Comparison of ENCODE assay signal across 8 mouse cellular contexts in genomic region chr10:80169070-80169469, GRCm38 (mm10). TPM values are rescaled to one million over a fixed set of nuclear protein-coding genes. Genes with fewer than 3 reads are reported as not detected.
A peak's percentile ranks its signal among the peaks of the same experiment; 100 is the strongest.
DNase-seq lines count a peak whose midpoint lies in the region; ATAC-seq and TF ChIP-seq lines count a peak whose summit lies in the region.

No protein-coding gene starts in this region.

- H3K4me1 ChIP-seq in heart, embryonic 11.5 days (ENCODE audit: control insufficient read depth, insufficient read depth, low read length), result peaks cover 39% of the 10 kb centered on the region
- peaks cover 28% of the 10 kb centered on the region for H3K4me1 ChIP-seq in bone marrow macrophage, adult 2 months (ENCODE audit: control insufficient read depth, insufficient read depth, low read length)
- peaks cover 77% of the 10 kb centered on the region for H3K4me1 ChIP-seq in hindbrain, embryonic 13.5 days (replicated peaks)
- peaks cover 72% of the 10 kb centered on the region for H3K4me1 ChIP-seq in midbrain, embryonic 12.5 days

- WGBS in heart, embryonic 11.5 days (ENCODE audit: insufficient replicate concordance), result 73% methylated on average over 1 of the region's 1 CpGs
- WGBS in hindbrain, embryonic 13.5 days, result 65% methylated on average over 1 of the region's 1 CpGs
- WGBS in midbrain, embryonic 12.5 days, result 68% methylated on average over 1 of the region's 1 CpGs

- H3K4me3 ChIP-seq in heart, embryonic 11.5 days (ENCODE audit: low read depth, low read length), result peak overlapping the region; percentile 92
- H3K4me3 ChIP-seq in bone marrow macrophage, adult 2 months (ENCODE audit: insufficient read depth, low read length), result peak overlapping the region; percentile 70
- H3K4me3 ChIP-seq in hindbrain, embryonic 13.5 days, result peak overlapping the region; percentile 91
- H3K4me3 ChIP-seq in midbrain, embryonic 12.5 days, result peak overlapping the region; percentile 94

- H3K9me3 ChIP-seq in heart, embryonic 11.5 days (replicated peaks; ENCODE audit: control insufficient read depth, low read length), result no peaks in the 10 kb centered on the region
- H3K9me3 ChIP-seq in hindbrain, embryonic 13.5 days, result no peaks in the 10 kb centered on the region
- H3K9me3 ChIP-seq in midbrain, embryonic 12.5 days, result no peaks in the 10 kb centered on the region

- H3K27me3 ChIP-seq in heart, embryonic 11.5 days (ENCODE audit: control insufficient read depth, insufficient read depth, low read length), result no peaks in the 10 kb centered on the region
- H3K27me3 ChIP-seq in hindbrain, embryonic 13.5 days, result no peaks in the 10 kb centered on the region
- peaks cover 1% of the 10 kb centered on the region; the same call in 1 of the 2 replicates for H3K27me3 ChIP-seq in midbrain, embryonic 12.5 days

- intact Hi-C loops in heart, postnatal 36 days (cut with DNase I), result no loop called here

- DNase-seq in heart, postnatal 36 days, result no peak
- DNase-seq in right cerebral cortex, adult 2 months (ENCODE audit: low spot score in 2 of 2), result no peak
- no peak for DNase-seq in frontal cortex, postnatal 10 days (ENCODE audit: low spot score in 2 of 2)
- no peak for DNase-seq in lung, postnatal 25 days (ENCODE audit: low spot score)

- TF ChIP-seq CTCF in bone marrow macrophage, adult 2 months (IDR thresholded peaks at IDR 0.05; ENCODE audit: low read depth, low read length), result no peak

- no peak overlapping the region for H3K27ac ChIP-seq in heart, embryonic 11.5 days (ENCODE audit: low read depth, low read length)
- H3K27ac ChIP-seq in bone marrow macrophage, adult 2 months (ENCODE audit: insufficient read depth, low read depth, low read length), result 0 out of 2 replicates have a peak overlapping the region, but pooled peaks have one; percentile 50
- H3K27ac ChIP-seq in hindbrain, embryonic 13.5 days, result peak overlapping the region; percentile 100
- H3K27ac ChIP-seq in midbrain, embryonic 12.5 days (replicated peaks), result 0 out of 2 replicates have a peak overlapping the region, but pooled peaks have one; percentile 99

- peak overlapping the region; percentile 85 for H3K4me2 ChIP-seq in heart, embryonic 11.5 days
- H3K4me2 ChIP-seq in hindbrain, embryonic 13.5 days, result peak overlapping the region; percentile 74
- H3K4me2 ChIP-seq in midbrain, embryonic 12.5 days (replicated peaks), result peak overlapping the region; percentile 94

- no peak for ATAC-seq in heart, embryonic 11.5 days (replicated peaks; ENCODE audit: insufficient number of reproducible peaks, low FRiP score, low TSS enrichment)
- ATAC-seq in hindbrain, embryonic 13.5 days (ENCODE audit: low FRiP score), result no peak
- no peak for ATAC-seq in midbrain, embryonic 12.5 days (ENCODE audit: low FRiP score, low read depth)

- peaks cover 20% of the 10 kb centered on the region for H3K36me3 ChIP-seq in heart, embryonic 11.5 days (ENCODE audit: control insufficient read depth, insufficient read depth, low read length)
- peaks cover 28% of the 10 kb centered on the region for H3K36me3 ChIP-seq in hindbrain, embryonic 13.5 days
- H3K36me3 ChIP-seq in midbrain, embryonic 12.5 days, result peaks cover 31% of the 10 kb centered on the region

- peak overlapping the region; percentile 100; the same call in 1 of the 2 replicates for H3K9ac ChIP-seq in heart, embryonic 11.5 days (ENCODE audit: low read depth, low read length)
- peak overlapping the region; percentile 100 for H3K9ac ChIP-seq in hindbrain, embryonic 13.5 days
- H3K9ac ChIP-seq in midbrain, embryonic 12.5 days (replicated peaks), result peak overlapping the region; percentile 99

- no peak for TF ChIP-seq POLR2A in bone marrow macrophage, adult 2 months (IDR thresholded peaks at IDR 0.05; ENCODE audit: borderline replicate concordance, low read depth, low read length)

RNA-seq across cellular contexts. Expression of gene Cirbp, which starts 3.3 kb away (rescaled TPM):
- 49.1 and 52.7 TPM in 2 replicates for polyA plus RNA-seq in heart, embryonic 11.5 days (2014; fragmentation: Nextera tagmentation; extraction: Ambion mirVana)
- 10 to 100 TPM; 48.2 to 67.0 TPM for total RNA-seq in heart, postnatal 36 days (2021)
- polyA plus RNA-seq in bone marrow macrophage, adult 2 months (2012; ENCODE audit: insufficient read depth, insufficient read length, missing spikeins), result 48.0 and 49.8 TPM in 2 replicates
- polyA plus RNA-seq in hindbrain, embryonic 13.5 days (2015; fragmentation: Nextera tagmentation; extraction: Ambion mirVana), result 364 and 409 TPM in 2 replicates
- polyA plus RNA-seq in midbrain, embryonic 12.5 days (2016; fragmentation: Nextera tagmentation; extraction: Ambion mirVana), result 227 and 233 TPM in 2 replicates

RNA-seq across cellular contexts. Expression of gene 1600002K03Rik, which starts 3.7 kb away (rescaled TPM):
- 9.6 and 12.4 TPM in 2 replicates for polyA plus RNA-seq in heart, embryonic 11.5 days (2014; fragmentation: Nextera tagmentation; extraction: Ambion mirVana)
- 1 to 10 TPM; 4.4 to 4.6 TPM for total RNA-seq in heart, postnatal 36 days (2021)
- 22.7 and 23.9 TPM in 2 replicates for polyA plus RNA-seq in bone marrow macrophage, adult 2 months (2012; ENCODE audit: insufficient read depth, insufficient read length, missing spikeins)
- 11.9 and 14.1 TPM in 2 replicates for polyA plus RNA-seq in hindbrain, embryonic 13.5 days (2015; fragmentation: Nextera tagmentation; extraction: Ambion mirVana)
- polyA plus RNA-seq in midbrain, embryonic 12.5 days (2016; fragmentation: Nextera tagmentation; extraction: Ambion mirVana), result 12.9 and 13.6 TPM in 2 replicates

RNA-seq across cellular contexts. Expression of gene Efna2, which starts 10.2 kb away (rescaled TPM):
- 13.9 and 14.8 TPM in 2 replicates for polyA plus RNA-seq in heart, embryonic 11.5 days (2014; fragmentation: Nextera tagmentation; extraction: Ambion mirVana)
- 1 to 10 TPM in 1 of 2 experiments, under 1 TPM in 1; 0.75 to 1.1 TPM for total RNA-seq in heart, postnatal 36 days (2021)
- polyA plus RNA-seq in bone marrow macrophage, adult 2 months (2012; ENCODE audit: insufficient read depth, insufficient read length, missing spikeins), result 0.51 and 1.0 TPM in 2 replicates
- 18.8 and 21.4 TPM in 2 replicates for polyA plus RNA-seq in hindbrain, embryonic 13.5 days (2015; fragmentation: Nextera tagmentation; extraction: Ambion mirVana)
- polyA plus RNA-seq in midbrain, embryonic 12.5 days (2016; fragmentation: Nextera tagmentation; extraction: Ambion mirVana), result 114 and 127 TPM in 2 replicates

RNA-seq across cellular contexts. Expression of gene Midn, which starts 21.0 kb away (rescaled TPM):
- polyA plus RNA-seq in heart, embryonic 11.5 days (2014; fragmentation: Nextera tagmentation; extraction: Ambion mirVana), result 29.5 and 31.9 TPM in 2 replicates
- total RNA-seq in heart, postnatal 36 days (2021), result 100 to 1,000 TPM in 1 of 2 experiments, 10 to 100 TPM in 1; 99.9 to 117 TPM
- 32.9 and 40.5 TPM in 2 replicates for polyA plus RNA-seq in bone marrow macrophage, adult 2 months (2012; ENCODE audit: insufficient read depth, insufficient read length, missing spikeins)
- polyA plus RNA-seq in hindbrain, embryonic 13.5 days (2015; fragmentation: Nextera tagmentation; extraction: Ambion mirVana), result 32.4 and 34.7 TPM in 2 replicates
- polyA plus RNA-seq in midbrain, embryonic 12.5 days (2016; fragmentation: Nextera tagmentation; extraction: Ambion mirVana), result 41.7 and 46.4 TPM in 2 replicates

RNA-seq across cellular contexts. Expression of gene Cbarp, which starts 28.4 kb away (rescaled TPM):
- polyA plus RNA-seq in heart, embryonic 11.5 days (2014; fragmentation: Nextera tagmentation; extraction: Ambion mirVana), result 2.5 and 2.7 TPM in 2 replicates
- 1 to 10 TPM; 2.0 to 4.7 TPM for total RNA-seq in heart, postnatal 36 days (2021)
- 2.0 and 2.9 TPM in 2 replicates for polyA plus RNA-seq in bone marrow macrophage, adult 2 months (2012; ENCODE audit: insufficient read depth, insufficient read length, missing spikeins)
- polyA plus RNA-seq in hindbrain, embryonic 13.5 days (2015; fragmentation: Nextera tagmentation; extraction: Ambion mirVana), result 57.4 and 59.2 TPM in 2 replicates
- 19.3 and 20.0 TPM in 2 replicates for polyA plus RNA-seq in midbrain, embryonic 12.5 days (2016; fragmentation: Nextera tagmentation; extraction: Ambion mirVana)
